Mouse (Mus musculus): ENCODE measurements around the gene Prg3.

Gene Prg3

DNA sequence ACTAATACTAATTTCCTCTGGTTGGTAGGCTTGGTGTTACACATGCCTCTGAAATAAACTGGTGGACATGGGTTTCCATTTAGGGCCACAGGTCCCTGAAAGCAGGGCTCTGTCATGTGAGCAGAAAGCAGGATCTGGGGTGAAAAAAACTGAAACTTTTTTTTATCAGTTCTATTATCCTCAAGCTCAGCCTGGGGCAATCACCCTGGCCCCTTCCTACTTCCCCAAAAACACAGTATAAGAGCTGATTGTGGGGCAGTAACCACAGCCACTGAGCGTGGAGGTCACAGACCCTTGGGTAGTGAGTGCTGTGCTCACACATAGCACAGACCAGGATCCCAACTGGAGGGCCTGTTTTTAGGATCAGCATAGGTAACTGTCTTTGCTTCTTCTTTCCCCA lies at the start of gene Prg3:
Prg3 (plus strand) TSS at position 286 of the 400 bp plus-strand sequence.
- no peak for DNase-seq (ENCODE audit: low read depth, low spot score)

DNA sequence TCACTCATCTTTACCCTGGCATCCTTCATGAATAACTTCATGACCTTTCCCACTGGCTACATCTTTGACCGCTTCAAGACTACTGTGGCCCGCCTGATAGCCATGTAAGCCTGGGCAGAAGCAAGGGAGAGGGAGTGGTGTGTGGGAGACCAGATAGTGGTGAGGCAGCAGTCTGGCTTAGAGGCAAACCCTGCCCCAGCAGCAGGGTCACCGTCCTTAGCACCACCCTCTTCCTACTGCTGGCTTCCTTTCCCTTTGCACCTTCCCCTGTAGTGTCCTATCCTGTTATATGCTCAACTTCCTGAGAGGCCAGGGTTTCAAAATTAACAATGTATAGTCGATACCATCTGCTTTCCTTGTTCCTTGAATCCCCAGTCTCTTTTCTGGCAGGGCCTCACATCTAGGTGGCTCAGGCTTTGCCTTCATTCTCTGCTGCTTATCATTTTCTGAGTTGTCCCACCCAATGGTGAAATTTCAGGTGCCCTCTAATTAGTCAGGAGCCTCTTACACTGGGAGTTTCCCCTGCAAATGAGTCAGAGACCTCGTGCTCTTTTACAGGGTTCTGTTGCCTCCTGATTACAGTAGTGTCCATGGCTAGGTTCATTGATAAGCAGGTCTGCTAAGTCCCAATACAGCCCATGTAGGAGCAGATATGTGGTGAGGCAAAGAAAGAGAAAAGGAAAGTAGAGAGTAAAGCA lies 49.6 kb upstream of the Prg3 start:
- no peak for DNase-seq (ENCODE audit: low read depth, low spot score)

DNA sequence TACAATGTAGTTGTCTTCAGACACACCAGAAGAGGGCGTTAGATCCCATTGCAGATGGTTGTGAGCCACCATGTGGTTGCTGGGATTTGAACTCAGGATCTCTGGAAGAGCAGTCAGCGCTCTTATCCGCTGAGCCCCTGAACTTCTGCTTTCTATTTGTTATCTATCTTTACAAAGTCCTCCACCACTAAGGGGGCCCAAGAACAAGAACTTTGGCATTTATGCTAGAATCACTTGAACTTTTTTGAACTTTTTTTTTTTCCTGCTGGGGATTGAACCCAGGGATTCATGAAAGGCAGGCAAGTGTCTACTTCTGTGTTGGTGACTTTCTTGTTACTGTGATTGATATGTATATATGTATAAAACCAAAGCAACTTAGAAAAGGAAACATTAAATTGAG lies 48.7 kb upstream of the Prg3 start:
- no peak for DNase-seq (ENCODE audit: low read depth, low spot score)

DNA sequence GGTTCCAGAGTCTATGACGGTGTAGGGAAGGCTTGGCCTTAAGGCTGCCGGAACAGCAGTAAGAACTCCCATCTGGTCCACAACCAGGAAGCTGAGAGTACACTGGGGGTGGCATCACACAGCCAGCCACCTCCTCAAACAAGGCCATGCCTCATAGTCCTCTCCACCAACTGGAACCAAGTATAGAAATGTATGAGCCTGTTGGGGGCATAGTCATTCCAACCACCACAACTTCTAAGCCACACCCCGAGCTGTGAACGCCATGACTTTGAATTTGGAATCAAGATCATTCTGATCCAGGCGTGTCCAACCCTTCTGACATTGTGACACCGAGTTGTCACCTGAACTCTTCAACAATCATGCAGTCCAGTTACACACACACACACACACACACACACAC lies 48.3 kb upstream of the Prg3 start:
- DNase-seq (ENCODE audit: low read depth, low spot score): no peak

DNA sequence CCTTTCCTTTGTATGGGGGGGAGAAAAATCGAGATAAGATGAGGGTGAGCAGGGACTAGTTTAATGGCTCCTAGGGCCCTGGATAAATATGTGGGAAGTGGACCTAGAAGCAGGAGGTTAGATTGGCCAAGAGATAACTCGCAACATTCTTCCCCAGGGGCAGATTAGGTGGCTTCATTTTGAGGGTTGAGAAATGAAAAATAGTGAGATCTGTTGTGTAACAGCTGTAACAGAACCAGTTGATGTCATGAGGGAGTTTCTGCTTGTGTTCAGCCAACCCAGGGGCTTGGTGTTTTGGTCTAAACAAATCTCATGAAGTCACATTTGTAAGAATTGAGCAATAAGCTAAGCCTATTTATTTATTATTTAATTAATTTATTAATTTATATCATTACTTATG lies 46.7 kb upstream of the Prg3 start:
- DNase-seq (ENCODE audit: low read depth, low spot score): no peak

DNA sequence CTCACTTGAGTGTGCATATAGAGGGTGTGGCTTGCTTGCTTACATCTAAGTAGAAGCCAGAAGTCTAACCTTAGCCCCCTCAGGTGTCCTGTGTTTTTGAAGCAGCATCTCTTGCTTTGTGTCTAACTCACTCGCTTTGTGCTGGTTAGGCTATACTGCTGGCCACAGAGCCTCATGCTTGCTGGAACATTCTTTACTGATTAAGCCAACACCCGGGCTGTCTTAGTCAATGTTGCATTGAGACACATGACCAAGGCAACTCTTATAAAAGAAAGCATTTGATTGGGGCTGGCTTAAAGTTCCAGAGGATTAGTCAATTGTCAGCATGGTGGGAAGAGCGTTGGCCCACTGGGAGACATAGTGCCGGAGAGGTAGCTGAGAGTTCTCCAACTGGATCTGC lies 46.2 kb upstream of the Prg3 start:
- DNase-seq (ENCODE audit: low read depth, low spot score): no peak

DNA sequence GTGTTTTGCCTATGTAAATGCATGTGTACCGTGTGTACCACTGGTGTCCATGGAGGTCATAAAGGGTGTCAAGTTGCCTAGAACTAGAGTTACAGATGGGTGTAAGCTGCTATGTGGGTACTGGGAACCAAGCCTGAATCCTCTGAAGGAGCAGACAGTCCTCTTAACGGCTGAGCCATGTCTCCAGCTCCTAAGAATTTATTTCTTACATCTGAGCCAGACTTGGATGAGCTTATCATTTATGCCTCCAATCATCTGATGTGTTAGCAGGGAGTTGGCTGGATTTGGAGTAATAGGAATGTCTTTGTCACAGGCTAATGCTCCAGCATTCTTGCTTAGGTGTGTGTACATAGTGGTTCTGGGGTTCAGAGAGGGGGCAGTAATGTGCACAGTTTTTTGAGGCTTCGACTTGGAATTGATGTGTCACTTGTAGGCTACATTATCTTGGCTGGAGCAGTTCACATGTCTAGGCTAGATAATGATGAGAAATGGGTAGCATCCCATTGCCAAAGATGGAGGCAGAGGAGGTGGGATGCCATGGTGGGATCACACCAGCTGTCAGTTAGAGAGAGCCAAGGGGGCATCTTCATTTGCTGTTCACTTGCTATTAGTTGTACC lies 40.8 kb upstream of the Prg3 start:
- DNase-seq (ENCODE audit: low read depth, low spot score): no peak

DNA sequence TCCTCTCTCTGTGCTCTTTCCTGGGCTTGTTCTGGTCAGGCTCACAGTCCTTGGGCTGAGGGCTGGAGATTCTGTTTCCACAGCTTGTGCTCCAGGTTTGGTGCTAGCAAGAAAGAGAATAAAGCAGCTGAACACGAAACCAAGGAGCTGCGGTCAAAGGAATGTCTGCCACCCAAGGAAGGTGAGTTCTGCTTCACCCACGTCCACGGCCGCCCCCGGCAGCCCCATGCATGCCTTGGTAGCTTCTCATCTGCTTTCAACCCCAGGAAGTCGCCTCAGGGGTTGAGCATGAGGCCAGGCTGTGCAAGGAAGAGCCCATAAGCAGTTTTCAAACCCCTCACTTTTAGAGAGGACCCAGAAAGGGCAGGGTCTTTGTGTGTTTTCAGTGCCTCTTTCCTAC lies 39.8 kb upstream of the Prg3 start:
- DNase-seq (ENCODE audit: low read depth, low spot score): no peak

DNA sequence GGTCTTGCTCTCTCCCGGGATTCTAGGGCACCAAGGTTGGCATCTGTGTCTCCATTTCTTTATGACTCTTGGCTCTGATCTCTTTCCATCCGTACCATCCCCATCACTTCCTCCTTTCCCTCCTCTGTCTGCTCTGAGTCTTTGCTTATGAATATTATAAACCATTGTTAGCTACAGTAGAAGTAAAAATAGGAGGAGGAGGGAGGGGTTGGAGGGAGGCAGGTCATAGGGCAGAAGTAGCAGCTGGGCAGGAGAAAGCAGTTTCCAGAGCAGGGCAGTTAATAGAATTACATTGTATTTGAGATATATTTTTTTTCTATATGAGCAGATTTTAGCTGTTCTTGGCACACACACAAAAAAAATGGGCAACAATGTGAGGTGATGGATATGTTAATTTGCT lies 39.3 kb upstream of the Prg3 start:
- DNase-seq (ENCODE audit: low read depth, low spot score): no peak

DNA sequence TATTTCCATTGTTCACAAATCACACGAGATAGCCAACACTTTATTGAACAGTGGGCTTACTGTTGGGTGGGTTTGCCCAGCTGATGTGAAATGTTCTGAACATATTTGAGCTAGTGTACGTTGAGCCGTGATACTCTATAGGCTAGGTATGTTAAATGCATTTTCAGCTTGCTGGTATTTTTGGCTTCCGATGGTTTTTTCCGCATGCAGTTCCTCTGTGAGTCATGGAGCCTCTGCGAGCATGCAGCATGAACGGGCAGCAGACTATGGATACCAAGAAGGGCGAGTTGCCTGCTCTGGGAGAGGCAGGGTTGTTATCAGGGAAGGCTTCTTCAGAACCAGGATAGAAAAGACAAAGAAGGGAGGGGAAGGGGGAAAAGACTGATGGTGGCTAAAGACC lies 37.0 kb upstream of the Prg3 start:
- DNase-seq (ENCODE audit: low read depth, low spot score): no peak

DNA sequence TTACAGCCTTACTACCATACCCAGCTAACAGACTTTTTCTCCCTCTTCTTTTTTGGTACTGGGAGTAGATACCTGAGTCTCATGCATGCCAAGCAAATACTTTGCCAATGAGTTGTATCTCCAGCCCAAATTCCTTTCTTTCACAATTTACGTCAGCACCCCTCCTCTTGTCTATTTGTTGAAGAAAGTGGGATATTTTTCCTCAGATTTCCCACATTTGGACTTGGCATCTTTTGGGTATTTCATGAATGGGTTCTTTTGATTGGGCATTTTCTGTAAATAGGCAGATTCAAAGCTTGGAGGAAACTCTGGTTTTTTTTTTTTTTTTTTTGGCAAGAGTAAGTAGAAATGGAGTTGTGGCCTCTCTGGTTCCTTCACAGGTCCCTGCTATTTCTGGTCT lies 35.8 kb upstream of the Prg3 start:
- DNase-seq (ENCODE audit: low read depth, low spot score): no peak

DNA sequence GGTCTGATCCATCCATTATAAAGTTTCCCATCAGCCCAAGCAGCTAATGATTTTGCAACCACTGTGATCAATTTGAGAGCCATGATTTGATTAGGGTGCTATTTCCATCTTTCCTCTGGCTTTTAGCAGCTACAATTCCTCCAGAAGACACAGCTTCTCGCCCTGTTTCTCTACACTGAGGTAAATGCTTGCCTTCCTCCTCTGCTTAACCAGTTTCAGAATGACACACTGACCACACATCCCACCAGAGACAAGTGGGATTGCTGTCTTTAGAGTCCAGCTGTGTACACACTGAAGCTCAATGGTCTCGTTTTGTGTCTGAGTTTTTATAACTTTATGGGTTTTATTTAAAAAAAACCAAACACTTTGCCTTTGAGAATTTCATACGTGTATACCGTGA lies 35.3 kb upstream of the Prg3 start:
- DNase-seq (ENCODE audit: low read depth, low spot score): no peak

DNA sequence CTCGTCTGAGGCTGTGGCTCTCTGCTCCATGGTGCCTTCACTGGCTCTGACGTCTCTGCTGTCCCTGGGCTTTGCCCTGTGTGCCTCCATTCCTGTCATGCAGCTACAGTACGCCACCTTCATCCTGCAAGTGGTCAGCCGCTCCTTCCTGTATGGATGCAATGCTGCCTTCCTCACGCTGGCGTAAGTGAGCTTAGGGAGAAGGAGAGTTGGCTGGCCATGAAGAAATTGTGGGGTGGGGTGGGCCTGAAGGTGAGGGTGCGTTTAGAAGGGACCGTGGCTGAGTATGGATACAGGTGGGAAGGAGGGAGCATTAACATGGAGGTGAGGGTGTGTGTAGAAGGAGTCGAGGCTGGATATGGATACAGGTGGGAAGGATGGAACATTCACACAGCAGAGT lies 32.6 kb upstream of the Prg3 start:
- no peak for DNase-seq (ENCODE audit: low read depth, low spot score)

DNA sequence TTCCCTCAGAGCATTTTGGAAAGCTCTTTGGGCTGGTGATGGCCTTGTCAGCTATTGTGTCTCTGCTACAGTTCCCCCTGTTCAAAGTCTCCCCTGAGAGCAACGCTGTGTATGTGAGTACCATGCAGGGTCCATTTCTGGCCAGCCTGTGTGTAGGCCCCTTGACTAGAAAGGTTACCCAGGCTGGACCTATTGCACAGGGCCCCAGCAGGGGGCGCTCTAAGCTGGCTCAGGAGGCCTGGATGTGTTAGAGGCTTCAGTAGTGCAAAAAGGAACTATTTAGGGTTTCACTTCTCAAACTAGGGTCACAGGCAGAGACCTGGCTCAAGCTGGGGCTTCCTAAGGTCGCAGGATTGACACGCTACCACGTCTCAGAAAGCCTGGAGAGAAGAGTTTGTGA lies 31.7 kb upstream of the Prg3 start:
- DNase-seq (ENCODE audit: low read depth, low spot score): no peak

DNA sequence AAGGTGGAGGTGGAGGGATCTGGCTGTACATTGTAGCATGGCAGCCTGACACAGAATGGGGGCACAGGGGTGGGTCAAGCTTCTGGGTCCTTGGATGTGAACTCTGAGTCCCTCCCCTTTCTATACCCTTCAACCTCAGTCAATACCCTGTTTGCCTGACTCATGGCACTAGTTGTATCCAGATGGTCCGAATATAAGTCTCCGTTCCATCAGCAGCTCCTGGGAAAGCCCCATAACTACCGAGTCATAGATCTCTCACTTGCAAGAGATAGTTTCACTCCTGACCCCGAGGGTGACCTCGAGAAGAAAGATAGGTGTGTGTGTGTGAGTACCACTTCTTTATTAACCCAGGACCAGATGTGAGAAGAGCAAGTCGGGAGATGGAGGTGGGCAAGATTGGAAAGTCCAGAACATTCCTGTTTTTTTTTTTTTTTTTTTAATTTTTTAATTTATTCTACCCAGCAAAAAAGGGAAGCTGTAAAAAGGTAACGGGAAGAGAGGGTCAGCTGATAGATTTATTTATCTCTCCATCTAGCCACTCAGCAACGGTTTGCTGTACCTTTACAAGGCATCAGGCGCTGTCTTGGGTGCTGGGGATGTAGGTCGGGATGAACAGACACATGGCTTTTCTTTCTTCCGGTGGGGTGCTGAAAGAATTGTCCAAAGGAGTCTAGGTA lies 29.3 kb upstream of the Prg3 start:
- no peak for DNase-seq (ENCODE audit: low read depth, low spot score)

DNA sequence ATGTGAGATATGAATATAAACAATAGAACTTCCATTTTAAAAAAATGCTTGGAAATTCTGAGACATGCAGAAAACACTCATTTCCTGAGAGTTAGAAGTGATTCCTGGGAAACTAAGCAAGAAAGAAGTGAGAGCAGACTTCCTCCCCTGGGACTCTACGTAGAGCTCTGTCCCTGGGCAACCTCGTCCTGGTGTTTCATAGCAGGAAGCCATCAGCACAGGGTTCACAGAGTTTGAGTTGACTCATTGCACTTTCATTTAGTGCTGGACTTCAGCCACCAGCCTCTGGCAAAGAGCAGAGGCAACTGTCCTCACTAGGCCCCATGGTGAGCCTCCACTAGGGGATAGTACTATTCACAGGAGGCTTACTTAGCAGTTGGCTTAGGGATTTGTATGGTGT lies 26.7 kb upstream of the Prg3 start:
- DNase-seq (ENCODE audit: low read depth, low spot score): no peak

DNA sequence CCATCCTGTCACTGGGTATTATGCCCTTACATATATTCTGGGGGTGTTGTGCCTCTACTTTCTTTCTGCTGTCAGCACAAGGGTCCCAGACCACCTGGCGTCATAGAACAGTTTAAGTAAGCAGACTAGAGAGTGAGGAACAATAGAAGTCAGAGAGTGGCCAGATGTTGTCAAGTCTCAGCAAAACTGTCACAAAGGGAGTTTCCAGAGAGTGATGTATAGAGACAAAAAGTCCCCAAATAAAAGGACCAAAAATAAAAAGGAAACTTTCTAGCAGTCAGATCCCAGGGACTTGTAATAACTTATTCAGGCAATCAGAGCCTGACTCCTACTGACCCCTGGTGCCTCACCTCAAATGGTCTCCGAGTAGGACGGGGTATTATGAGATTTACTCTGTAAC lies 26.1 kb upstream of the Prg3 start:
- DNase-seq (ENCODE audit: low read depth, low spot score): no peak

DNA sequence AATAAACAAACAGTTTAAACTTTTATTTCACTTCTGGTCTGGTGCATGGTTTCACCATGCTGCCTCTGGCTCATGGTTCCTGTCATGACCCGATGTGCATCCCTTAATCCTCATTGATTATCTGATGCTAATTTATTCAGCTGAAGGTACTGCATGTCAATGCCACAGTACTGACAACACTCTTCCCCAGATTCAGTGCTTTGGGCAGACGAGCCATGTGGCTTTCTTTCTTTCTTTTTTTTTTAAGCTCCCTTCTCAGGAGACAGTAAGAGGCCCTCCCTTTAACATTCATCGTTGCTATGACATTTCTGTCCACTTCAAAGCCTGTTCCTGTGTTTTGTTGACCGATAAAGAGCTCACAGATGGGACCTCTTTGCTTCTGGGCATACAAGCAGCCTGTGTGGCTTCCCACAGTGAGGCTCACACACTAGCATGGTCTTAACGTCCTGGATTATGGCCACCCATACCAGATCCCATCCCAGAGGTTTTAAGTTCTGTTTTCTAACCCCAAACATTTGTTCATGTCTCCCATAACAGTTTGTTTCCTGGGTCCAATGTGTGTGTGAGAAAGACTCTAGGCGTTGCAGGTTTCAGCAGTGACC lies 25.0 kb upstream of the Prg3 start:
- no peak for DNase-seq (ENCODE audit: low read depth, low spot score)

DNA sequence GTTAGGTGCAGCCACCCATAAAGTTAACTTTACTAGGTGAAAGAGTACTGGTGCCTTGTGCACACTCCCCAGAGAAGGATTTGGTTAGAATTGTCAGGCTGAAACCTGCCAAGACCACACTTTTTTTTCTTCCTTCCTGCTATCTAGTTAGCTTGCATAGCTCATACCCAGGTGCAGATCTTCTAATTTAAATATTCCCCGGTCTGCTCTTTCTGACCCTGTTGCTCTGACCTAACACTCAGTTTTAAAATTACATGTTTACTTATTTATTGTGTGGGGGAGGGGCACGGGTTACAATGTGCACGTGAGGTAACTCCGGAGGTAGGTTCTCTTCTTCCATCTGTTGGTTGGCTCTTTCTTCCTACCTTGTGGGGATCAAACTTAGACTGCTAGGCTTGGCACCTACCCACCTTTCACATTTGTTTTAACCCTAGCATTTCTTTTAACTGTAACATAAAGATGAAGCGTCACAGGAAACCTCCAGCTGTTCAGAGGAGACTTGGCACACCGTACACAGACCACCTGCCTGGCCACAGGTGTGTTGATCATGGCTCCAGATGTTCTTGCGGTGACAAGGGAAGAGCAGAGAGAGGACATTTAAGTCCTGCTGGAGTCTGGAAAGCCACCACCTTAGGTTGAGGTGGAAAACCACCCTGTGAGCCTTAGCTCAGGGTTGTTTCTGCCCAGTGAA lies 23.8 kb upstream of the Prg3 start:
- no peak for DNase-seq (ENCODE audit: low read depth, low spot score)

DNA sequence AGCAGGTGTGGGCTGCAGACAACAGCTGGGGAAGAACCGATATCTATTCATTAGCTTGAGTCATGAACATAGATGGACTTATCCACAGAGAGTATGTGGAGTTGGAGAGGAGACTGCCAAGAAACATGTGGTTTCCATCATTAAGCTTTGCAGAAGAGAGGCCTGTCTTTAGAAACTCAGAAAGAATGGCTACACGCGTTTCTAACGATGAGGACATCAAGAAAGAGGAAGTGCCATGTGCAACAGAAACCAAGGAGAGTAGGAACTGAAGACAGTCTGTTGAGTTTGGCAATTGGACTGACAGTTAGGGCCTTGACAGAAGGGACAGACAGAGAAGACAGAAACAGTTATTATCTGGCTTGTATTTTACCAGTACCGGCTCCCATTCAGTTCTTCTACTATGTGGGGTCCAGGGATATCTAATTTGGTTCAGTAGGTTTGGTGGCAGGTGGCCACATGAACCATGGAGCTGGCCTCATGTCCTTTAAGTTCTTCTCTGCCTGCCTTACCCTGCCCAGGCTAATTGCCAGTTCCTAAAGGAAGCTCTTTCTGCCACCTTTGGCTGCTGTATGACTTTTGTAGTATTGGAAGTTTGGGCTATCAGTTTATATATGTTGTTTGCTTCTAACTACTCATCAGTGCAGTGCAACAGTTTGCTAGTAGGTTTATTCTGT lies 20.6 kb upstream of the Prg3 start:
- DNase-seq (ENCODE audit: low read depth, low spot score): no peak

DNA sequence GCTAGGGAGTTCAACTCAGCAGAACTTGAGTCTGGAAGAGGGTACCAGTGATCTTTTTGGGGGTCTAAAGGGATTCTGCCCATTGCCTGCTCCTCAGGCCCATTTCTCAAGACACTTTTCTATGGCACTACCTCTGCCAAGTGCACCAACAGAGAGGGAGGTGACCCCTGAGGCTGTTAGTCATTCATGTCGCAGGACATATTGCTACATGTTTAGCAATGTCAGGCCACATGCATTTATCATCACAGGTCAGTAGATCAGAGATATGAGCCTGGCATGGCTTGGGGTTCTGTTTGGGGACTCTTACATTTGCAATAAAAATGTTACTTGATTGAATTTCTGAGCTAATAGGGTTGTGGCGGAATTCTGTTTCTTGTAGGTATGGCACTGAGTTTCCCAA lies 12.4 kb upstream of the Prg3 start:
- no peak for DNase-seq (ENCODE audit: low read depth, low spot score)

DNA sequence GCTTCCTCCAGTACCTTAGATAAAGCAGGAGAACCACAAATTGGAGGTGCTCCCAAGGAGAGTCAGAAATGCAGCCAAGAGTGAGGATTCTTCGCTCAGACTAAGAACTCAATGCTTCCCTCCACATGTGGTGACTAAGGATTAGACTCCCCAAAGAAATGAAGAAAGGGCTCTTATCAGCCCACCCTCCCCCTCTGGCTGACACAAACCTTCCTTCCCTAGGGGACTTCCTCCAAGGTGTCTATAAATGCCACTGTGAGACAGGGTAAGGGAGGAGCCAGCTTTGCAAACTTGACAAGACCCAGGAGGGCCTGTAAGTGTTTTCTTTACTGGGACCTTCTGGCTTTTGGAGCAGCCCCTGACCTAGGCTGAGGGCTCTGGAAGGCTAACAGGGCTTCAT lies 7.8 kb upstream of the Prg3 start, which contains the start of gene Prg2:
Prg2 (plus strand) TSS at position 274 of the 400 bp plus-strand sequence.
- DNase-seq (ENCODE audit: low read depth, low spot score): no peak

Data from brain, embryonic 18.5 days (tissue).